Mouse (Mus musculus) spleen, adult 2 months (tissue): ENCODE measurements around the gene Adam1a. TPM values are rescaled to one million over a fixed set of nuclear protein-coding genes. Genes with fewer than 3 reads are reported as not detected.

Experiments used
- DNase-seq, 2 experiments: peaks; one replicate each; pipeline versions ENCODE4 v3.0.0 to v3.0.0-alpha.2; 2012 to 2021; ENCODE audit warnings: low spot score in 2 of 2, low read depth in 1 of 2
- H3K27ac ChIP-seq: fragments of 200-500 bp; 2 replicates; pipeline ENCODE4 v1.5.1; 2012; ENCODE audit warnings: low read length, inconsistent platforms; ENCODE audit not compliant: insufficient read depth
- H3K27me3 ChIP-seq: fragments of 200-500 bp; 2 replicates; pipeline ENCODE4 v1.6.1; 2012; ENCODE audit warnings: mild to moderate bottlenecking, moderate library complexity, low read length, inconsistent platforms; ENCODE audit not compliant: control insufficient read depth, insufficient read depth
- H3K36me3 ChIP-seq: fragments of 200-500 bp; 2 replicates; pipeline ENCODE4 v1.6.1; 2012; ENCODE audit warnings: mild to moderate bottlenecking, low read length, inconsistent platforms; ENCODE audit not compliant: control insufficient read depth, insufficient read depth
- H3K4me1 ChIP-seq: fragments of 200-500 bp; 2 replicates; pipeline ENCODE4 v1.6.1; 2011; ENCODE audit warnings: inconsistent platforms; ENCODE audit not compliant: control insufficient read depth, insufficient read depth, insufficient read length
- H3K4me3 ChIP-seq: fragments of 200-500 bp; 2 replicates; pipeline ENCODE4 v1.5.1; 2011; ENCODE audit warnings: mild to moderate bottlenecking, inconsistent platforms; ENCODE audit not compliant: insufficient read depth, insufficient read length; ENCODE audit errors: extremely low read depth
- CTCF ChIP-seq: fragments of 200-500 bp; IDR thresholded peaks from 2 replicates; pipeline ENCODE4 v1.5.1; 2011; ENCODE audit warnings: mild to moderate bottlenecking, inconsistent platforms; ENCODE audit not compliant: insufficient read depth, insufficient read length, insufficient replicate concordance; ENCODE audit errors: extremely low read depth
- POLR2A ChIP-seq: fragments of 200-500 bp; IDR thresholded peaks from 2 replicates; pipeline ENCODE4 v1.6.1; 2011; ENCODE audit warnings: low read depth, low read length, inconsistent platforms
- WGBS: fragments of 180-500 bp; shearing (Covaris S2); methylation state at CpG from one replicate; pipeline ENCODE4 v1.1.7; 2018; 5-methylcytosine and 5-hydroxymethylcytosine counted together
- polyA plus RNA-seq: library from polyadenylated mRNA; depleted of rRNA; stranded (reverse); fragments of >200 nt; gene quantifications from 2 replicates; pipeline ENCODE4 v1.2.3, GENCODE M21; 2012

The Adam1a gene
- polyA plus RNA-seq, 1 experiment = 2.8 TPM

DNA sequence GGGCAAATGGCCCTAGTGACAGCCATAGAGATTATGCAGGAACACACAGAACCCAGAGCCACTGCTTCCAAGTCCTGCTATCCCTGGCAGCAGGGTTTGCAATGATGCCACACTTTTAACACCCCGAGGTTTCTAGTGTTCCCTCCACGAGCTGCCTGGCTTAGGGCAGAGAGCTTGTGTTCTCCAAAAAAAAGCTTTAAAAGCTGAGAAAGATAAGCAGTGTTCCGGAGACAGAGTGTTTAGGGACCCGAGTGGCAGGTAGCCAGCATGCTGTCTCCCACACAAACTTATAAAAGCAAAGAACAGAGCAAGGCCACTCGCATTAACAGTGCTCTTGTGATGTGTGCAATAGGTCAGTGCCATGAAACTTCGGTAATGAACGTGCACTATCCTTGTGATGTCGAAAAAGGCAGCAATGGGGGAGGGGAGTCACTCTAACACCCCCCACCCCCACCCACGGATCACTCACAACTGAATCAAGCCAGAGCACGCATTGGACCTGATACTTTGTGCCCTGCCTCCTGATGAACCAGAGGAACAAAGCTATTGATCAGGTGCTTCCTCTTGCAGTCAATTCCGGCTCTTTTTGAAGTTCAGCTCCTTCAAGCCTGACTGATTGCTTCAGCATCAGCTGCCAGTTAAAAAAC is 46.3 kb upstream of the Adam1a start:
- Histone ChIP-seq H3K27me3 (no peaks in the 10 kb centered on the region), H3K4me3 (no peak overlapping the region), H3K4me1 (peaks cover 16% of the 10 kb centered on the region; the same call in 1 of the 2 replicates), H3K27ac (peak overlapping the region; percentile 6; the same call in 1 of the 2 replicates), H3K36me3 (peaks cover 2% of the 10 kb centered on the region; the same call in 1 of the 2 replicates)
- DNase-seq = no peak
- WGBS = 48% methylated on average over 11 of the region's 11 CpGs
- TF ChIP-seq POLR2A = no peak
- TF ChIP-seq CTCF = no peak

DNA sequence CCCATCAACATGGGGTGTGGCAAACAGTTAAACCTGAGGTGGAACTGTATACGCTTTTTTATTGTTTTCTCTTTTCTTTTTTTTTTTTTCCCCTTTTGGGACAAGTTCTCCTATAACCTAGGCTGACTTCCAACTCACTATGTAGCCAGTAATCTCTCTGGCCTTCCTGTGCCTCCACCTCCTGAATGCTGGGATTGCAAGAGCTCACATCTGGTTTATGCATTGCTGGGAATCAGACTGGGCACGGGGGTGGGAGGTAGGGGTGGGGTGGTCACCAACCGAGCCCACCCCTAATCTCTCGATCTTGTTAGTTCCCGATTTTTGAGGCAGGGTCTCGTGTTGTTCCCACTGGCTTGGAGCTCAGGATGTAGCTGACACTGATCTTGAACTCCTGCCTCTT is 44.6 kb upstream of the Adam1a start:
- TF ChIP-seq POLR2A = no peak
- no peak for TF ChIP-seq CTCF
- WGBS = 88% methylated on average over 6 of the region's 6 CpGs
- peaks cover 23% of the 10 kb centered on the region; the same call in 1 of the 2 replicates for H3K4me1 ChIP-seq
- peaks cover 2% of the 10 kb centered on the region; the same call in 1 of the 2 replicates for H3K36me3 ChIP-seq
- no peaks in the 10 kb centered on the region for H3K27me3 ChIP-seq
- H3K4me3 ChIP-seq = no peak overlapping the region
- DNase-seq = no peak
- H3K27ac ChIP-seq = no peak overlapping the region

DNA sequence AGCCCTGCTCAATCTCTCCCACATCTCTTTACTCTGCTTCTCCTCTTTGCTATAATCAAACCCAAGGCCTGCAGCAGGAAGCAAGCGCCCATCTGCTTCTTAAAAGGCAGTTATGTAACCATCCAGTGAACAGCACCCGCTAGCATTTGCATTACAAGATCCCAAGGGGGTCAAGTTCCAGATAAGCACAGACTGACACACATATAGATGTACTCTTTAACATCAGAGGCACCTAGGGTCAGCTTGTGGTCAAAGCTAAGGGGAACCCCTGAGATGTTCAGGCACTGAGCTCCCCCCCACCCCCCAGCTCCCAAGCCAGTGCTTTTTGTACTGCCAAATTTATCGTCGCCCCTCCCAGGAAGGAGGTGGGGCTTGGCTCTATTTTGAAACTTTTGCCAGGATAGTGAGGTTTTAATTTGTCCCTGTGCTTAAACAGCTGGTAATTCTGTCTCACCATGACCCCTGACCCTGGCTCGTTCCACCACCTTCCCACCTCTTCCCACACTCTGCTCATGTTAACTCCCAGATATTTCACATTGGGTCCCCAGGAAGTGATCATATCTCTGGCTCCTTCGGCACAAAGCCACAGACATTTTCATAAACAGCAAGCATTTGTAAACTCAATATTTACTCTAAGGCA is 41.2 kb upstream of the Adam1a start:
- Histone ChIP-seq H3K36me3 (peaks cover 2% of the 10 kb centered on the region; the same call in 1 of the 2 replicates), H3K4me1 (peaks cover 19% of the 10 kb centered on the region; the same call in 1 of the 2 replicates), H3K27me3 (no peaks in the 10 kb centered on the region), H3K27ac (peak overlapping the region; percentile 87), H3K4me3 (0 out of 2 replicates have a peak overlapping the region, but pooled peaks have one; percentile 25)
- no peak for TF ChIP-seq CTCF
- TF ChIP-seq POLR2A = no peak
- peak; percentile 48 to 61 for DNase-seq
- under 1% methylated on average over 6 of the region's 6 CpGs for WGBS

DNA sequence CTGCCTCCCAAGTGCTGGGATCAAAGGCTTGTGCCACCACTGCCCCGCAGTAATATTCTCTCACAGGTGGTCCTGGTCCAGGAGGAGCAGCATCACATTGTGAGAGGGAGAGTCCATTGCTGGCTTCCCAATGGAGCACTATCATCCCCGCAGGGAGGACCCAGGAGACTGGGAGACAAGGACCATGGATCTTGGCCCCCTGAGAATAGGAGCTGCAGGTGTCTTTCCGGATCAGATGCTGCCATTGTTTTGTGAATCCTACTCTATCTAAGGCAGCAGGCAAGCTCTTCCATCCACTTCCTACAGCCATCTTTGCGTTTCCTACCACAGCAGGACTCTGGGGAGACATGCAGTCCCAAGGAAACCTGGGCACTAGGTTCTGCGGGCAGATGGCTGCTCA is 40.4 kb upstream of the Adam1a start:
- no peak for DNase-seq
- Histone ChIP-seq H3K4me3 (no peak overlapping the region), H3K27ac (peak overlapping the region; percentile 87), H3K27me3 (no peaks in the 10 kb centered on the region), H3K36me3 (peaks cover 2% of the 10 kb centered on the region; the same call in 1 of the 2 replicates), H3K4me1 (peaks cover 19% of the 10 kb centered on the region; the same call in 1 of the 2 replicates)
- TF ChIP-seq CTCF (no peak), POLR2A (no peak)
- 67% methylated on average over 5 of the region's 5 CpGs for WGBS

DNA sequence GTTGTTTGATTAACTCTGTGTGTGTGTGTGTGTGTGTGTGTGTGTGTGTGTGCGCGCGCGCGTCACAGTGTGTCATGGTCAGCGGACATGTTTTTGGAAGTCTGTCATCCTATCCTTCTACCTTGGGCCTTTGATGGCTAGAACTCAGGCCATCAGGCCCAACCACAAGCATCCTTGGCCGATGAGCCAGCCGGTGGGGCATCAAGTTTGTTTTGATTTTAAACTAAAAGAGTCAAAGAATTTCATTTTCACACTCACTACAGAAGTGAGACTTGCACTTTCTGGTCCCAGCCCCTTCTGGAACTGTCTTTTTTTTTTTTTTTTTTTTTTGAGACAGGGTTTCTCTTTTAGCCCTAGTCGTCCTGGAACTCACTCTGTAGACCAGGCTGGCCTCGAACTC is 39.7 kb upstream of the Adam1a start:
- peak overlapping the region; percentile 40 for H3K27ac ChIP-seq
- DNase-seq = no peak
- H3K4me3 ChIP-seq = no peak overlapping the region
- no peak for TF ChIP-seq POLR2A
- no peak for TF ChIP-seq CTCF
- peaks cover under 1% of the 10 kb centered on the region; the same call in 1 of the 2 replicates for H3K36me3 ChIP-seq
- 75% methylated on average over 10 of the region's 10 CpGs for WGBS
- peaks cover 19% of the 10 kb centered on the region; the same call in 1 of the 2 replicates for H3K4me1 ChIP-seq
- H3K27me3 ChIP-seq = no peaks in the 10 kb centered on the region

DNA sequence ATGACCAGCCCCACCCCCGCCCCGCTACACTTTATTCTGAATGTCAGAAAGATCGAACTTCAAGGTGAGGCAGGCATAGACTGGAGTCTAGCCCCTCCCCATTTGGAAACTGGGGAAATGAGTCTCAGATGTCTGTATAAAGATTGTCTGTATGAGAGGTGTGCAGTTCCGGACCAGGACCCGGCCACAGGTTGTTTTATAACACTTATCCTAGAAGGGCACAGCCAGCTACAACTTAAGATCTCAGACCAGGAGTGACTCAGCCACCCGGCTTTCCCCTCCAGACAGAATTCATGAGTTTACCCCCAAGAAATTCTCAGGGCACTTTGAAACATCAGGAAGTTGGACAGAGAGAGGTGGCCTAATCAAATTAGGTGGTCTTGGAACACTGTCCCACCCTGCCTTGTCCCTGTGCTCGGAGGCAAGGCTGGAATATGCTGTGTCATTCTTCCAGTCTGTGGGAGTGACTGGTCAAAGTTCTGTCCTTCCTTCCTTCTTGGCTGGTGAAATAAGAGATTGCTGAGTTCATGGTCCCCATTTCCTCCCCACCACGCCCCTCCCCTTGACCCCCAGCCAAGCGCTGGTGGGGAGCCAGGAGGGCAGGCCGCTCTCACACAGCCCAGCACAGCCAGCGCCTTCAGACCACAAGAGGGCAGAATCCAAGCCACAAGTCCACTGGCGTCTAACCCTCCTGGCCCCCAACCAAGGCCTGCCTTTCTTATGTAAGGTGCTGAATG is 38.7 kb upstream of the Adam1a start:
- no peaks in the 10 kb centered on the region for H3K27me3 ChIP-seq
- H3K27ac ChIP-seq = peak overlapping the region; percentile 69
- H3K4me3 ChIP-seq = no peak overlapping the region
- peaks cover 19% of the 10 kb centered on the region; the same call in 1 of the 2 replicates for H3K4me1 ChIP-seq
- peak; percentile 71; the same call in 1 of the 2 replicates for TF ChIP-seq CTCF
- TF ChIP-seq POLR2A = no peak
- peaks cover 9% of the 10 kb centered on the region for H3K36me3 ChIP-seq
- WGBS = 36% methylated on average over 12 of the region's 12 CpGs
- DNase-seq = peak; percentile 27 to 67
